Mouse (Mus musculus) hindbrain, embryonic 10.5 days (tissue): ENCODE results near the gene Flrt1. TPM values are rescaled to one million over a fixed set of nuclear protein-coding genes. Genes with fewer than 3 reads are reported as not detected.

Experiments used
- DNase-seq: peaks from one replicate; pipeline ENCODE4 v3.0.0-alpha.2; 2017; ENCODE audit warnings: low spot score
- H3K27ac ChIP-seq: fragments of 300-500 bp; sonication (generic); 2 replicates; pipeline ENCODE4 v1.5.1; 2016; ENCODE audit warnings: mild to moderate bottlenecking, moderate library complexity
- H3K27me3 ChIP-seq: fragments of 300-500 bp; sonication (generic); 2 replicates; pipeline ENCODE4 v1.6.1; 2016; ENCODE audit warnings: mild to moderate bottlenecking; ENCODE audit not compliant: poor library complexity, insufficient read depth, severe bottlenecking
- H3K36me3 ChIP-seq: fragments of 300-500 bp; sonication (generic); 2 replicates; pipeline ENCODE4 v1.6.1; 2016; ENCODE audit warnings: mild to moderate bottlenecking, moderate library complexity
- H3K4me1 ChIP-seq: fragments of 300-500 bp; sonication (generic); replicated peaks from 2 replicates; pipeline ENCODE4 v1.6.1; 2016; ENCODE audit warnings: mild to moderate bottlenecking
- H3K4me3 ChIP-seq: fragments of 300-500 bp; sonication (generic); 2 replicates; pipeline ENCODE4 v1.5.1; 2016; ENCODE audit warnings: mild to moderate bottlenecking, moderate library complexity
- H3K9me3 ChIP-seq: fragments of 300-500 bp; sonication (generic); 2 replicates; pipeline ENCODE4 v1.6.1; 2016; ENCODE audit warnings: mild to moderate bottlenecking, moderate library complexity
- WGBS: fragments of 180-500 bp; shearing (Covaris S2); methylation state at CpG from one replicate; pipeline ENCODE4 v1.1.7; 2016; 5-methylcytosine and 5-hydroxymethylcytosine counted together
- polyA plus RNA-seq: library from polyadenylated mRNA; unstranded; fragments of >200 nt; fragmentation: Nextera tagmentation; extraction: Ambion mirVana; gene quantifications from 2 replicates; pipeline ENCODE4 v1.2.1, GENCODE M21; 2016

The Flrt1 gene
- polyA plus RNA-seq, 1 experiment from 2014 or later = 3.1 TPM

DNA sequence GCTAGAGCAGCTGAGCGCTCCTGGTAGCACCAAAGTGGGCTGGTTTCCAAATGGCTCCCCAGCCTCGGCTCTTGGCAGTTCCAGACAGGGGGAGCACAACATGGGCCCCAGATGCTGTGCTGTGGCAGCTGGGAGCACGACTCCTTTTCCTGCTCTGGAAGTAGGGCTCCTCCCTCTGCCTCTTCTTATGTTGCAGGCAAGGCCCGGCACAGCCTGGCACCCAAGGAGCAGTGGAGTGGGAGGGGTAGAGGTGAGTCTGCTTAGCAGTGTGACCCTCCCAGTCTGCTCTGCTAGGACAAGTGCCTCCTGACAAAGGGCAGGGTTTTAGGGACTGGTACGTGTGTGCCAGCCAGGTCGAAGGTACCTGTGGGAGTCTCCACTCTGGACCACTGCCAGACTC lies 5.3 kb upstream of the Flrt1 start:
- peaks cover 81% of the 10 kb centered on the region for H3K27me3 ChIP-seq
- peak overlapping the region; percentile 80 for H3K27ac ChIP-seq
- no peak overlapping the region for H3K4me3 ChIP-seq
- 52% methylated on average over 6 of the region's 6 CpGs for WGBS
- no peaks in the 10 kb centered on the region for H3K9me3 ChIP-seq
- H3K36me3 ChIP-seq = no peaks in the 10 kb centered on the region
- DNase-seq = no peak
- H3K4me1 ChIP-seq = peaks cover 91% of the 10 kb centered on the region

DNA sequence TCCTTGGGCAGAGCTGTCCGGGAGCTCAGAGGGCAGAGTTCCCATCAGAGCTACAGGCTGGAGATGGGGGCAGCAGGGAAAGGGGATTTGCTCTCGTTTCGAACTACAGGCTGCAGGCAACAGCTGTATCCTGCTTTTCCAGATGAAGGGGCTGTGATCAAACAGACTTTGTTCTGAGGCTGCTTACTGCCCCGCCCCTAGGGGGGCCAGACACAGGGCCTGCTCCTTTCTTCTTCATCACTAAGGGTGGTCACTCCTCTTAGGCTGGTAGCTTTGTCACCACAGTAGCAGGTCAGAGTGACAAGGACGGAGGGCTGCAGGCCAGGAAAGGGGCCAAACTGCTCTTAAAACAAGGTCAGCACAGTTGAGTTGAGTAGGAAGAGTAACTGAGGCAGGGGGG lies 4.6 kb upstream of the Flrt1 start:
- WGBS = 4% methylated on average over 5 of the region's 5 CpGs
- Histone ChIP-seq H3K9me3 (no peaks in the 10 kb centered on the region), H3K4me3 (no peak overlapping the region), H3K27me3 (peaks cover 83% of the 10 kb centered on the region), H3K27ac (peak overlapping the region; percentile 80), H3K36me3 (no peaks in the 10 kb centered on the region), H3K4me1 (peaks cover 92% of the 10 kb centered on the region)
- DNase-seq = peak; percentile 49

DNA sequence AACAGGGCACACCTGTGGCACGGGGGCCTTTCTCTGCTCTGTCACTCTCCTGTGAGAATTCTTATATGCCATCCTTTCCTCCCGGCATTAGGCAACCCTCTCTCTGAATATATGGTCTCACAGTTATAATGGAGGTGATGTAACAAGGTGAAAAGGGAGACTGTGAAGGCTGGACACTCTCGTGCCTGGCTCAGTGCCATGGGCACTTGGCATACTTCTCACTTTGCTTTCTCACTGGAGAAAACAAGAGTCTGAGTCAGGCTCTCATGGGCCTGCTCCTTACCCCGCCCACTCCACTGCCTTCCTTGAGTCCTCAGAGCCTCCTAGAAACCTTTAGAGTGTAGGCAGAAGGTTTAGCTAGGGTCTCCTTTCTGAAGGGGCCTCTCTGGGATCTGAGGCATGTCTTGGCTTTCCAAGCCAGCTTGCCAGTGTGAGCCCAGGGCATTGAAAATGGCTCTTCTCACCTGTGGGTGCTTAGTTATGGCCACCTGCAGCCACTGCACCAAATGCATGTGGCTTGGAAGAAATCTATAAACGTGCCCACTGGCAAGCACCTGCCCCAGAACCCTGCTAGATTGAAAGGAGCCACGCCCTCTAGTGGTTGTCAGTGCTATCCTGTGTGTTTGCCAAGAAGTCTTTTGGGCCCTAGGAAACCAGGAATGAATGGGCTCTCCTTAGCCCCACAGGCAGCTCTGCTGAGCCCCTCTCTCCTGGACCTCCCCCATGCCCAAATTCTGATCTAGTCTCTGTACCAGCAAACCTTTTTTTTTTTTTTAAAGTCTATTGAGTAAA lies 2.8 kb upstream of the Flrt1 start:
- Histone ChIP-seq H3K27me3 (peaks cover 82% of the 10 kb centered on the region), H3K4me1 (peaks cover 93% of the 10 kb centered on the region), H3K36me3 (no peaks in the 10 kb centered on the region), H3K27ac (no peak overlapping the region), H3K4me3 (no peak overlapping the region), H3K9me3 (no peaks in the 10 kb centered on the region)
- WGBS = 57% methylated on average over 6 of the region's 6 CpGs
- peak; percentile 45 for DNase-seq

DNA sequence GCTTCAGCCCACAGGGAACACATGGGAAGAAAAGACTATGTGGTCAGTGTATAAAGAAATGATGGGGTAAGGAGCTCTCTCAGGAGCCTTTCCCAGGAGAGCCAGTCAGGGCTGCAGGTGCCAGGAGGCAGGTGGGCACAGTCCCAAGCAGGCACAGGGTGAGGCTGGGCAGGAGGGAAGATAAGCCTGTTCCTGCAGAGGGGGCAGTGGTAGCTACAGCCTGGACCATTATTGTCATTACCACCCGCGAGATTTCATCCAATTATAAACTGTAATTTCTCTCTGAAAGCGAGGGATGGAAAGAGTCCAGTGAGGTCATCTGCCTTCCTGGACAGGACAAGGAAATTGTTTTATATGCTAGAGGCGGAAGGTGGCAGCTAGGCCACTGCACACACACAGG lies 1.6 kb upstream of the Flrt1 start:
- 88% methylated on average over 4 of the region's 4 CpGs for WGBS
- Histone ChIP-seq H3K36me3 (no peaks in the 10 kb centered on the region), H3K4me3 (no peak overlapping the region), H3K9me3 (no peaks in the 10 kb centered on the region), H3K27me3 (peaks cover 74% of the 10 kb centered on the region), H3K4me1 (peaks cover 93% of the 10 kb centered on the region), H3K27ac (no peak overlapping the region)
- DNase-seq = no peak

DNA sequence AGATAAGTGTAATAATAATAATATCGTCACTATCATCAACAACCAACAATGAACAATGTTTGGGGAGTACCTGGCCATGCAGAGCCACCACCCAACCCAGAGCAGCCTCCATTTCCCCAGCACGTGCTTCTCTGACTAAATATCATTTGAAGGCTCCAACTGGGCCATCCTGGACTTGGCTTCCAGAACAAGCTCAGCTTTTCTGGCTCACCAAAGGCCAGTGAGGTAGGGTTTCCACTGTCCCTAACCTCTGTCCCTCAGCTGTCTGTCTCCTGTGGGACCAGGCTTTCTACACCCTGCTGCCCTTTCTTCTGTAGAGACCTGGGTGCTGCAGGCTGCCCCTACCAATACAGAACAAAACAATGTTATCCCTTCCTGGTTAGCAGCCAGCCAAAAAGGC lies 1.0 kb upstream of the Flrt1 start:
- Histone ChIP-seq H3K4me1 (peaks cover 93% of the 10 kb centered on the region), H3K27ac (no peak overlapping the region), H3K36me3 (no peaks in the 10 kb centered on the region), H3K9me3 (no peaks in the 10 kb centered on the region), H3K4me3 (no peak overlapping the region), H3K27me3 (peaks cover 68% of the 10 kb centered on the region)
- no peak for DNase-seq
- WGBS = 90% methylated on average over 2 of the region's 2 CpGs

DNA sequence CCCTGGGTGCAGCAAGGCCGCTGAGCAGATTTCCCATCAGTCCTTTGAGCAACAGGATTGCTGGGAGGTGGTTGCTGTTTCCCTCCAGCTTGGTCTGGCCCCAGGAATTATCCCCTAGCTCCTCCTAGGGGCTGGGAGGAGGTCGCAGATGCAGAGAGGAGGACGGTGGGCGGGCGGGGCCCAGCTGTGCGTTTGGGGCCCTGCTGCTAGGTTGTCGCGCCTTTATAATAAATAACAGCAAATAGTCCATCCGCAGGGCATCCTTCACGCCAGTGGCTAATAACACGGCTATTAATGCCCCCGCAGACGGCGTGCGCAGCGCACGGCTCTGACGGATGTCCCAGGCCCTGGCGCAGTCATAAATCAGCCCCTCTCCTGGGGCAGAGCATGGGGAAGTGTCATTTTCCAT lies 1.5 kb downstream of the Flrt1 start:
- WGBS = 12% methylated on average over 19 of the region's 19 CpGs
- H3K36me3 ChIP-seq = no peaks in the 10 kb centered on the region
- peak; percentile 68 for DNase-seq
- peak overlapping the region; percentile 84 for H3K27ac ChIP-seq
- H3K4me3 ChIP-seq = peak overlapping the region; percentile 32
- H3K27me3 ChIP-seq = peaks cover 60% of the 10 kb centered on the region
- H3K9me3 ChIP-seq = no peaks in the 10 kb centered on the region
- peaks cover 85% of the 10 kb centered on the region for H3K4me1 ChIP-seq

DNA sequence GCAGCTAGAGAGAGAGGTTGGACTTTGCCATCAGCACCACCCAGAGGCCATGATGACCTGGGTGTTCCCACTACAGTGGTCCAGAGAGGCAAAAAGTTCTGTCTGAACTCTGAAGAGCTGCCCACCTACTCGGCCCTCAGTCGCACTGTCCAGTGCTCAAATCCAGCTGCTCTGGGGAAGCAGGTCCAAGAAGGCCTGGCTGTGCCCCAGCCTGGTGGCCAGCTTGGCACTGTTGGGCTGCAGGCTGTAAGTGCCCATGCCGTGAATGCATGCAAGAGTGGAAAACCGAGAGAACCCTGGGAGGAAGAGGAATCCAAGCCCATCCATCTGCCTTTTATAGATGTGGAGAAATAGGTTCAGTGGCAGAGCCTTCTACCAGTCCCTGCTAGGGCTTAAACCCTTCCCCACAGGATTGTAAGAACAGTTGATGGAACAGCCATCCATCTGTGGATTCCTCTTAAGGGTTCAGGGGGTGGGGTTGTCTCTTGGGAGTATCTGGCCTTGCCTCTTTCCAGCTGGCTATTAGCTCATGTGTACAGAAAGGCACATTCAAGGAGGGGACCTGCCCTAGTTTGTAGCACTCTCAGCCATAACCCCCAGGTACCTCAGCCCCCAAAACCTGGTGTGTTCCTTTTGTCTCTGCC lies 2.1 kb downstream of the Flrt1 start:
- Histone ChIP-seq H3K27me3 (peaks cover 59% of the 10 kb centered on the region), H3K27ac (peak overlapping the region; percentile 84), H3K36me3 (no peaks in the 10 kb centered on the region), H3K4me3 (peak overlapping the region; percentile 32), H3K4me1 (peaks cover 84% of the 10 kb centered on the region), H3K9me3 (no peaks in the 10 kb centered on the region)
- 80% methylated on average over 4 of the region's 4 CpGs for WGBS
- no peak for DNase-seq

DNA sequence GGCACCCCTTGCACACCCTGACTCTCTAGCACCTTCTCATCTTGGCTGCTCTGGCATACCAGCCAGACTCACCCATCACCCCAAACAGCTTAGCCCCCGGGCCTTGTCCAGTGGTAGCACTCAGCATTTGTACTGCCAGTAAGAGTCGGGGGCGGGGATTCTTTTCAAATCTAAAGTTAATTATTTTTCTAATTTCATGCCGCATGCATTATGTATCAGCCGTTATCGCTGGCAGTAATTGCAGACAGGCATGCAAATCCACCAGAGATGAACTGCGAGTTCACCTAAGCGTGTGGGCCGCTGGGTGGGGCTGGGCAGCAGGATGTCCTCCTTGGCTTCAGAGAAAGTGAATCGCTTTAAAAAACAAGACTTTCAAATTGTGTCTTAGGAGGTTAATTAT lies 3.5 kb downstream of the Flrt1 start:
- Histone ChIP-seq H3K27ac (no peak overlapping the region), H3K27me3 (peaks cover 59% of the 10 kb centered on the region), H3K9me3 (no peaks in the 10 kb centered on the region), H3K36me3 (no peaks in the 10 kb centered on the region), H3K4me1 (peaks cover 83% of the 10 kb centered on the region), H3K4me3 (no peak overlapping the region)
- 89% methylated on average over 10 of the region's 10 CpGs for WGBS
- no peak for DNase-seq

DNA sequence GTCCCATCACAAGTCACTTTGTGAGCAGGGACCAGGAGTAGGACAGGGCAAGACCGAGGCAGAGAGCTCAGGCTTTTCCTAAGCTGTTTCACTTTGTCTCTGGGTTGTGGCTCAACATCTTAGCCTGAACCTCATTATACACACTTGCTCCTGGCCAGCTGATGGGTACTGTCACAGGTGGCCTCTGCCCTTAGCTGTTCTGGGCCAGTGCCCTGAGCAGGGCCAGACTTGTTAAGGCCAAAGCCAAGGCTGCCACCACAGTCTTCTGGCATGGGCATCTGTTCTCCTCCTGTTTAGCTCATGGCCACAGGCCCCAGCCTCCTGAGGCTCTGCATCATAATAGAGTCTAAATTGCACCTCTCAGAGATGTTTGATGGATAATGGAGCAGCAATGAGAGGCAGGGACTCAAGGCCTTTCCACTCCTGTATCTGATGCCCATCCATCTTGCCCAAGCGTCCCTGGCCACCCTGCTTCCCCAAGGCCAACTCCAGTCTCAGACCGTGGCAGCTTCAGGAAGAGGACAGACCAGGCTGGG lies 5.8 kb downstream of the Flrt1 start:
- Histone ChIP-seq H3K4me3 (no peak overlapping the region), H3K9me3 (no peaks in the 10 kb centered on the region), H3K4me1 (peaks cover 77% of the 10 kb centered on the region), H3K27me3 (peaks cover 61% of the 10 kb centered on the region), H3K36me3 (peaks cover 12% of the 10 kb centered on the region; the same call in 1 of the 2 replicates), H3K27ac (peak overlapping the region; percentile 23)
- 76% methylated on average over 3 of the region's 3 CpGs for WGBS
- no peak for DNase-seq

DNA sequence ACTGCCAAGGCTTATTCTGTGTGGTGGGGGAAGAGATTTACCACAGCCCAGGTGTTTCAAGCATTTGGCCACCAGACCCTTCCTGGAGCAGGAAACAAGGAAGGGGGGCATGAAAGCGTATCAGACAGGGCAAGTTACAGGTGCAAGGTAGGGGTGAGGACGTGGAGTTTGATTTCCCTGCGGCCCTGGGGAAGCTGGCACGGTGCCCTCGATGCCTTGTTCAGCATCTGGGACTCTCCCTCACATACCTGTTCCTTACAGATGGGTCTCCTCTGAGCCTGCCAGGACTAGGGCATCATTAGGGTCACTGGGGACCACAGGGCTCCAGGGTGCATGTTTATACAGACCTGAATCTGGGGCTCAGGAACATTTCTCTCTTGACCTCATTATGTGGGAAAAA lies 12.8 kb downstream of the Flrt1 start:
- H3K27me3 ChIP-seq = peaks cover 48% of the 10 kb centered on the region
- peaks cover 12% of the 10 kb centered on the region; the same call in 1 of the 2 replicates for H3K36me3 ChIP-seq
- no peaks in the 10 kb centered on the region for H3K9me3 ChIP-seq
- 0 out of 2 replicates have a peak overlapping the region, but pooled peaks have one; percentile 13 for H3K27ac ChIP-seq
- peaks cover 86% of the 10 kb centered on the region for H3K4me1 ChIP-seq
- DNase-seq = no peak
- 93% methylated on average over 5 of the region's 5 CpGs for WGBS
- no peak overlapping the region for H3K4me3 ChIP-seq

DNA sequence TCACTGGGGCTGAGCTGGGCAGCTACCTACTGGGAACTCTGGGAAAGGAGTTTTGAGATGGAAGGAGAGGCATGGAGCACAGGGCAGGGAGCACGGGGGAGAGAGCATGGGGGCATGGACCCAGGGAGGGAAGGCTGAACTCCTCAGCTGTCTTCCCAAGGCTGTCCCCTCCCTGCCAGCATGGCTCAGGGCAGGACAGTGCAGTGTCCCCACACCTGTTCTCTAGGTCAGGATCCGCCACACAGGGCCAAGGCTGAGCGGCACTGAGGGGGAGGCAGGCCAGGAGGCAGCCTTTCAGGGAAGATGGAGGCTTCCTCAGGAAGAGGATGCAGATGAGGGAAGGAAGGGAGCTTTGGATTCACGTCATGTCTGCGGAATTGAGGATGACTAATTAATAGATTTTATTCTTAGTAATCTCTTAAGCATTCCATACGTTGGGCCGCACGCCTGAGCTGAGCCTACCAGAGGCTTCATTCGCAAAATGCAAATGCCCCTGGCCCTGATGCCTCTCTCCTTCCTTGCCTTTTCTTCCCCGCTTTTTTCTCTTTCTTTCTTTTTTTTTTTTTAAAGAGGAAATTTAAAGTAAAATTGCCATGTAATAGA lies 14.0 kb downstream of the Flrt1 start:
- Histone ChIP-seq H3K9me3 (no peaks in the 10 kb centered on the region), H3K4me3 (no peak overlapping the region), H3K36me3 (peaks cover 12% of the 10 kb centered on the region; the same call in 1 of the 2 replicates), H3K27ac (peak overlapping the region; percentile 80), H3K4me1 (peaks cover 91% of the 10 kb centered on the region), H3K27me3 (peaks cover 48% of the 10 kb centered on the region)
- WGBS = 57% methylated on average over 10 of the region's 10 CpGs
- DNase-seq = no peak

DNA sequence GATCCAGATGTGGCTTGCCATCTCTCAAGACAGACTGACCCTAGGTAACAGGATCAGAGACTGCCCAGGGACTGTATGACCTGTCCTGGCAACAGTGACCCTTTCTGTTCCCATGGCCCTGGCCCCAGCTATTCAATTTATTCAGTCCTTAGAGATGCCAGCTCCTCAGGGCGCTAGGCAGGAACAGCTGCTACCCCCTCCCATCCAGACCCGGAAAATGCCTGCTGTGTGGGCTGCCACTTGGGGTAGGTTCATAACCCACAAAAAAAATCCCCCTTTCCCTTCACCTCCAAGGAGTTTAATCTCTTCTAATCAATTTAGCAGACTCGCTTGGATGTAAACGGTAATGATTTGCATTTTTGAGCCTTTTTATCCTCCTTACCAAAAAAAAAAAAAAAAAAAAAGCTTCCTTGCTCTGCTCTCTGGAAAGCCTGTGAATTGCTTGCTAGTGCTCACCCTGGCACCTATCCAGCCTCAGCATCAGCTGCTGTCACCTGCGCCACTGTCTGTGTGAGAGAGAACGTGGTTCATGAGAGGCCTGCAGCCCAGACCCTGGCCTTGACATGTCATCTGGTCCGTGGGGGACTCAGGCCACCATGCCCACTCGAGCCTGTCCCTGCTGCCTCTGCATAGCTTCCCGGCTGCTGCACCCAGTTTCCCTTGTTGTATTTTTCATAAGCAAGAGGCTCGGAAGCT lies 15.0 kb downstream of the Flrt1 start:
- 29% methylated on average over 10 of the region's 10 CpGs for WGBS
- Histone ChIP-seq H3K9me3 (no peaks in the 10 kb centered on the region), H3K36me3 (peaks cover 6% of the 10 kb centered on the region; the same call in 1 of the 2 replicates), H3K4me3 (no peak overlapping the region), H3K27me3 (peaks cover 48% of the 10 kb centered on the region), H3K4me1 (peaks cover 82% of the 10 kb centered on the region), H3K27ac (peak overlapping the region; percentile 80)
- DNase-seq = no peak
